ENCODE assay signal across 13 mouse cellular contexts in genomic region chr12:13360183-13360811, GRCm38 (mm10).
"Had no signal": no experiment of that assay in that cellular context is flagged by ENCODE, and none has a peak within 500 bp of the region (broad histone marks: within the 10 kb centered on the region; RNA-seq: fewer than 3 reads in every experiment).

No protein-coding gene starts in this region.

- DNase-seq: kidney, postnatal 36 days; liver; lung, adult 2 months; lung, postnatal 36 days; midbrain, embryonic 14.5 days; right cerebral cortex, adult 18-20 months; right cerebral cortex, postnatal 25 days; thymus, postnatal 36 days had no signal

- H3K4me1 ChIP-seq: limb, embryonic 12.5 days; midbrain, embryonic 10.5 days; neural tube, embryonic 15.5 days had no signal

- H3K9me3 ChIP-seq: limb, embryonic 12.5 days; midbrain, embryonic 10.5 days; neural tube, embryonic 15.5 days had no signal

- H3K4me2 ChIP-seq: limb, embryonic 12.5 days; neural tube, embryonic 15.5 days had no signal

- H3K9ac ChIP-seq: limb, embryonic 12.5 days; liver, embryonic 14.5 days; neural tube, embryonic 15.5 days had no signal

- H3K4me3 ChIP-seq: limb, embryonic 12.5 days; midbrain, embryonic 10.5 days; myocyte; neural tube, embryonic 15.5 days had no signal

- H3K27ac ChIP-seq: limb, embryonic 12.5 days; liver, embryonic 14.5 days; midbrain, embryonic 10.5 days; neural tube, embryonic 15.5 days had no signal

- H3K27me3 ChIP-seq: limb, embryonic 12.5 days; neural tube, embryonic 15.5 days had no signal
